Mouse (Mus musculus): ENCODE data around the gene Aasdh. TPM values are rescaled to one million over a fixed set of nuclear protein-coding genes. Genes with fewer than 3 reads are reported as not detected.

Gene Aasdh
- total and polyA plus RNA-seq, 3 experiments = 20.7 to 26.5 TPM; not detected in 1

- no peaks in the 10 kb centered on the region for H3K27me3 ChIP-seq (ENCODE audit: control insufficient read depth in 1 of 2, insufficient read depth in 2 of 2, low read length in 2 of 2)
- peak overlapping the region; percentile 40 for H3K9ac ChIP-seq (ENCODE audit: control insufficient read depth, low read depth, low read length, poor library complexity, severe bottlenecking)
- H3K36me3 ChIP-seq (ENCODE audit: control insufficient read depth in 1 of 2, insufficient read depth in 2 of 2, low read length in 2 of 2) = peaks cover 34 to 85% of the 10 kb centered on the region in 2 experiments
- DNase-seq (ENCODE audit: low read depth, low spot score) = peak; percentile 89
- TF ChIP-seq MAZ (IDR thresholded peaks at IDR 0.05; ENCODE audit: low read depth, low read length) (no peak), SIN3A (IDR thresholded peaks at IDR 0.05; ENCODE audit: low read length) (peak; percentile 68), CHD2 (IDR thresholded peaks at IDR 0.05; ENCODE audit: low read length) (no peak), EP300 (IDR thresholded peaks at IDR 0.05; ENCODE audit: low read depth in 1 of 2, low read length in 2 of 2) (peak; percentile 82 to 85), GATA1 (IDR thresholded peaks at IDR 0.05; ENCODE audit: low read depth, low read length) (peak; percentile 67), TAL1 (IDR thresholded peaks at IDR 0.05; ENCODE audit: low read length) (peak; percentile 56), CHD1 (IDR thresholded peaks at IDR 0.05; ENCODE audit: low read depth, low read length) (0 out of 2 replicates have a peak, but pooled peaks have one; percentile 53), UBTF (IDR thresholded peaks at IDR 0.05; ENCODE audit: borderline replicate concordance, insufficient read depth, low read depth, low read length) (no peak), ZNF384 (IDR thresholded peaks at IDR 0.05; ENCODE audit: low read depth, low read length) (no peak), RCOR1 (IDR thresholded peaks at IDR 0.05; ENCODE audit: low read depth, low read length) (0 out of 2 replicates have a peak, but pooled peaks have one; percentile 28), MEF2A (IDR thresholded peaks at IDR 0.05; ENCODE audit: extremely low read depth, insufficient replicate concordance, low read depth, low read length, poor library complexity, severe bottlenecking) (no peak), NELFE (IDR thresholded peaks at IDR 0.05; ENCODE audit: low read depth, low read length) (no peak), E2F4 (IDR thresholded peaks at IDR 0.05; ENCODE audit: borderline replicate concordance, low read depth, low read length) (no peak), MXI1 (IDR thresholded peaks at IDR 0.05; ENCODE audit: low read depth, low read length) (no peak; the same call in none of the 2 replicates), ETS1 (IDR thresholded peaks at IDR 0.05; ENCODE audit: low read depth, low read length) (peak; percentile 83), MAFK (IDR thresholded peaks at IDR 0.05; ENCODE audit: borderline replicate concordance, low read depth, low read length) (no peak), ELF1 (IDR thresholded peaks at IDR 0.05; ENCODE audit: low read depth, low read length) (no peak), BHLHE40 (IDR thresholded peaks at IDR 0.05; ENCODE audit: borderline replicate concordance, low read depth, low read length) (peak; percentile 96), POLR2AphosphoS2 (IDR thresholded peaks at IDR 0.05; ENCODE audit: low read length) (no peak), ZMIZ1 (IDR thresholded peaks at IDR 0.05; ENCODE audit: low read depth, low read length) (no peak), MYC (IDR thresholded peaks at IDR 0.05; ENCODE audit: low read depth, low read length) (peak; percentile 45; the same call in 1 of the 2 replicates), TCF12 (IDR thresholded peaks at IDR 0.05; ENCODE audit: low read depth, low read length) (peak; percentile 78), ZC3H11A (IDR thresholded peaks at IDR 0.05; ENCODE audit: low read depth, low read length) (no peak)
- H3K27ac ChIP-seq (ENCODE audit: control insufficient read depth, low read depth, low read length) = peak overlapping the region; percentile 77
- peak overlapping the region in 1 of 2 experiments; percentile 0; a peak in 1 of 4 replicates for H3K4me3 ChIP-seq (ENCODE audit: control insufficient read depth in 1 of 2, insufficient read depth in 1 of 2, low read depth in 2 of 2, low read length in 2 of 2)
- H3K79me2 ChIP-seq (ENCODE audit: control insufficient read depth, insufficient read depth, low read length, poor library complexity) = peaks cover 85% of the 10 kb centered on the region
- peaks cover 49 to 54% of the 10 kb centered on the region in 2 experiments for H3K4me1 ChIP-seq (ENCODE audit: control insufficient read depth in 1 of 2, insufficient read depth in 2 of 2, low read length in 2 of 2)
- no peaks in the 10 kb centered on the region for H3K9me3 ChIP-seq (replicated peaks; ENCODE audit: insufficient read depth, low read length)
These were observed 39.8 kb upstream of the Aasdh start for GRCm38 (mm10) chr5:76944965-76945677.

Data from MEL (cell line).